Mouse (Mus musculus) forebrain, embryonic 14.5 days (tissue): ENCODE data around the gene Lrrc26. TPM values are rescaled to one million over a fixed set of nuclear protein-coding genes. Genes with fewer than 3 reads are reported as not detected.

Experiments
- polyA plus RNA-seq: library from polyadenylated mRNA; unstranded; fragments of >200 nt; fragmentation: Nextera tagmentation; extraction: Ambion mirVana; gene quantifications from 2 replicates; pipeline ENCODE4 v1.2.1, GENCODE M21; 2014

Gene Lrrc26
- polyA plus RNA-seq, 1 experiment from 2014 or later, result not detected

Other genes starting within 250 kb of the Lrrc26 start
- 96.1 and 123 TPM in 2 replicates for gene Nsmf, start 235.6 kb upstream of the Lrrc26 start, polyA plus RNA-seq
- not detected in 2 replicates for gene Entpd8, start 209.6 kb upstream of the Lrrc26 start, polyA plus RNA-seq
- gene Noxa1, start 194.8 kb upstream of the Lrrc26 start, polyA plus RNA-seq, result not detected in 2 replicates
- 18.6 and 22.1 TPM in 2 replicates for gene Nrarp, start 109.2 kb upstream of the Lrrc26 start, polyA plus RNA-seq
- 0.97 and 1.9 TPM in 2 replicates for gene Tor4a, start 93.0 kb upstream of the Lrrc26 start, polyA plus RNA-seq
- gene Nelfb, start 78.4 kb upstream of the Lrrc26 start, polyA plus RNA-seq, result 68.8 and 73.5 TPM in 2 replicates
- gene Stpg3, start 75.3 kb upstream of the Lrrc26 start, polyA plus RNA-seq, result not detected in 2 replicates
- gene Fam166a, start 71.2 kb upstream of the Lrrc26 start, polyA plus RNA-seq, result 1.1 TPM in 1 of 2 replicates, not detected in the other
- 392 and 409 TPM in 2 replicates for gene Tubb4b, start 65.2 kb upstream of the Lrrc26 start, polyA plus RNA-seq
- 0.10 TPM in 1 of 2 replicates, not detected in the other for gene Slc34a3, start 55.6 kb upstream of the Lrrc26 start, polyA plus RNA-seq
- not detected in 2 replicates for gene Rnf224, start 53.1 kb upstream of the Lrrc26 start, polyA plus RNA-seq
- 67.4 and 98.5 TPM in 2 replicates for gene Rnf208, start 47.7 kb upstream of the Lrrc26 start, polyA plus RNA-seq
- not detected in 2 replicates for gene Cysrt1, start 47.5 kb upstream of the Lrrc26 start, polyA plus RNA-seq
- 4.7 and 6.0 TPM in 2 replicates for gene AL732309.1, start 43.1 kb upstream of the Lrrc26 start, polyA plus RNA-seq
- gene Tmem203, start 34.5 kb upstream of the Lrrc26 start, polyA plus RNA-seq, result 14.7 and 17.4 TPM in 2 replicates
- 6.6 and 9.9 TPM in 2 replicates for gene Tprn, start 27.3 kb upstream of the Lrrc26 start, polyA plus RNA-seq
- gene Ssna1, start 17.5 kb upstream of the Lrrc26 start, polyA plus RNA-seq, result 258 and 281 TPM in 2 replicates
- 105 and 123 TPM in 2 replicates for gene Anapc2, start 17.4 kb upstream of the Lrrc26 start, polyA plus RNA-seq
- not detected in 2 replicates for gene Tmem210, start 1.8 kb upstream of the Lrrc26 start, polyA plus RNA-seq
- 17.0 and 21.1 TPM in 2 replicates for gene Grin1, start 29.3 kb downstream of the Lrrc26 start, polyA plus RNA-seq
- gene Man1b1, start 42.4 kb downstream of the Lrrc26 start, polyA plus RNA-seq, result 69.5 and 87.7 TPM in 2 replicates
- 21.3 and 21.4 TPM in 2 replicates for gene Dpp7, start 66.4 kb downstream of the Lrrc26 start, polyA plus RNA-seq
- gene Uap1l1, start 75.8 kb downstream of the Lrrc26 start, polyA plus RNA-seq, result 5.8 and 7.8 TPM in 2 replicates
- 27.8 and 28.9 TPM in 2 replicates for gene Sapcd2, start 82.4 kb downstream of the Lrrc26 start, polyA plus RNA-seq
- gene Entpd2, start 106.0 kb downstream of the Lrrc26 start, polyA plus RNA-seq, result 1.9 and 2.5 TPM in 2 replicates
- gene Npdc1, start 109.4 kb downstream of the Lrrc26 start, polyA plus RNA-seq, result 263 and 331 TPM in 2 replicates
- 0.21 TPM in 1 of 2 replicates, not detected in the other for gene Fut7, start 133.4 kb downstream of the Lrrc26 start, polyA plus RNA-seq
- gene Abca2, start 138.8 kb downstream of the Lrrc26 start, polyA plus RNA-seq, result 6.7 and 11.9 TPM in 2 replicates
- gene Clic3, start 166.9 kb downstream of the Lrrc26 start, polyA plus RNA-seq, result 1.1 and 2.2 TPM in 2 replicates
- gene Paxx, start 171.2 kb downstream of the Lrrc26 start, polyA plus RNA-seq, result 93.2 and 101 TPM in 2 replicates
- gene Ptgds, start 180.1 kb downstream of the Lrrc26 start, polyA plus RNA-seq, result 170 and 301 TPM in 2 replicates
- gene Lcn12, start 204.0 kb downstream of the Lrrc26 start, polyA plus RNA-seq, result not detected in 2 replicates
- 77.9 and 102 TPM in 2 replicates for gene Fbxw5, start 210.8 kb downstream of the Lrrc26 start, polyA plus RNA-seq
- gene C8g, start 211.8 kb downstream of the Lrrc26 start, polyA plus RNA-seq, result 4.0 and 4.1 TPM in 2 replicates